Mouse (Mus musculus): ENCODE measurements at regions not wholly inside any gene's neighbourhood (a gene's known extent, or its start where the extent isn't known, plus 50 kb on each side); places are given as distances from the start of the nearest gene placed in this dataset.

DNA sequence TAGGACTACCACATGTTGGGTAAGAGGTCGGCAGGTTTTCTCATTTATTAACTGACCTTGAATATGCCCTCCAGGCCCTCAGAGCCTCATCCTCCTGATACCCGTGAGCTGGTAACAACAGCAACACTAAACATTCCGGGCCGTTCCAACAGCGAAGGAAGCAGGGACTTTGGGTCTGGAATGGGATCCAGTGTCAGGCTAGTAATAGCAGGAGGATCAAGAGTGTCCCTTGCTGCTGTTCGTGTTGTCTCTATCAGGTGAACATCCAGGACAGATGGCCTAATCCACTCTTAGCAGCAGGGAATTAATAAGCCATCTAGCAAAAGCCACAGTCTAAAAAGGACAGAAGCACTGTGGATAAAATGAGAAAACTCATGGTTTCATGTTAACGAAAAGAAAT lies 106.7 kb downstream of the Cpeb2 start:
- no peak for TF ChIP-seq CTCF (IDR thresholded peaks at IDR 0.05; ENCODE audit: low read depth)
- Histone ChIP-seq H3K4me1 (ENCODE audit: insufficient read depth) (no peaks in the 10 kb centered on the region), H3K27ac (ENCODE audit: low read depth) (no peak overlapping the region), H3K27me3 (ENCODE audit: insufficient read depth, low read length) (no peaks in the 10 kb centered on the region), H3K9me3 (ENCODE audit: low read depth, low read length) (no peaks in the 10 kb centered on the region), H3K9ac (no peak overlapping the region), H3K4me3 (ENCODE audit: low read depth, low read length) (no peak overlapping the region), H3K4me2 (no peak overlapping the region), H3K36me3 (ENCODE audit: insufficient read depth) (no peaks in the 10 kb centered on the region)
- no peak for DNase-seq
- WGBS: 74% methylated on average over 7 of the region's 7 CpGs
- ATAC-seq (ENCODE audit: insufficient read depth): no peak

- no peaks in the 10 kb centered on the region for H3K27me3 ChIP-seq (ENCODE audit: insufficient read depth, low read length)
- no peak overlapping the region for H3K9ac ChIP-seq
- ATAC-seq (ENCODE audit: insufficient read depth) (no peak), DNase-seq (no peak)
- no peak for TF ChIP-seq CTCF (IDR thresholded peaks at IDR 0.05; ENCODE audit: low read depth)
- no peak overlapping the region for H3K27ac ChIP-seq (ENCODE audit: low read depth)
- H3K4me2 ChIP-seq: no peak overlapping the region
- 87% methylated on average over 2 of the region's 2 CpGs for WGBS
- no peaks in the 10 kb centered on the region for H3K36me3 ChIP-seq (ENCODE audit: insufficient read depth)
- no peaks in the 10 kb centered on the region for H3K4me1 ChIP-seq (ENCODE audit: insufficient read depth)
- H3K4me3 ChIP-seq (ENCODE audit: low read depth, low read length): no peak overlapping the region
- no peaks in the 10 kb centered on the region for H3K9me3 ChIP-seq (ENCODE audit: low read depth, low read length)
Observed at GRCm38 (mm10) chr5:43341475-43341874, 108.5 kb downstream of the Cpeb2 start.

DNA sequence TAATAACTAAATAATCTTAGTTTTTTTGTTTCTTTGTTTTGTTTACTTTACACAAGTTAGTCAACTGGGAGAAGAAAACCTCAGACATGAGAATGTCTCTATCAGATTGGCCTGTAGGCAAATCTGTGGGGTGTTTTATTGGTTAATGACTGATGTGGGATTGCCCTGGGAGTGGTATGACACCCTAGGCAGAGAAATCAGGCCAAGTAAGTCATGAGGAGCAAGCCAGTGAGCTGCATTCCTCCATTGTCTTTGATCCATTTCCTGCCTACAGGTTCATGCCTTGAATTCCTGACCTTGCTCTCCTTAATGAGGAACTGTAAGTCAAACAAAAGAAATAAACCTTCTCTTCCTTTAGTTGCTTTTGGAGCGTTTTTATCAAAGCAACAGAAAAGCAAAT lies 111.5 kb downstream of the Cpeb2 start:
- ATAC-seq (ENCODE audit: insufficient read depth): no peak
- Histone ChIP-seq H3K36me3 (ENCODE audit: insufficient read depth) (no peaks in the 10 kb centered on the region), H3K4me2 (no peak overlapping the region), H3K4me1 (ENCODE audit: insufficient read depth) (no peaks in the 10 kb centered on the region), H3K9me3 (ENCODE audit: low read depth, low read length) (no peaks in the 10 kb centered on the region), H3K27me3 (ENCODE audit: insufficient read depth, low read length) (no peaks in the 10 kb centered on the region), H3K27ac (ENCODE audit: low read depth) (no peak overlapping the region), H3K9ac (no peak overlapping the region), H3K4me3 (ENCODE audit: low read depth, low read length) (no peak overlapping the region)
- no peak for TF ChIP-seq CTCF (IDR thresholded peaks at IDR 0.05; ENCODE audit: low read depth)
- WGBS: 52% methylated on average over 1 of the region's 1 CpGs
- no peak for DNase-seq

DNA sequence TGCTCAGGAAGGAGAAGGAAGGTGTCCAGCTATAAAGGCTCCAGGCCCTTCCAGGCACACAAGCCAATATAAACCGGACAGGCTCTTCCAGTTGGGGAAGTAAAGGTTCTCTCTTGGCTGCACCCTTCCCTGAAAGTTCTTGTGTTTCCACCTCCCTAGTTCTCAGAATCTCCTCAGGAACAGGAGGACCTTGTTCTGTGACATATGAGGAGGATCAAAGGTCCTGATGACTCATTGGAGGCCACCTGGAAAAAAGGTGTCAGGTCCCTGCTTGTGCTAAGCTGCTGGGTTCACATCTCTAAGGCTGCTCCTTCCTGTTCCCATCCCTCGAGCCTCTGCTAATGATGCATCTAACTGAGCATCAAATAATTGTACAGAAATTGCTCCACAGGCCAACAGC lies 118.0 kb downstream of the Cpeb2 start:
- H3K9ac ChIP-seq: no peak overlapping the region
- H3K9me3 ChIP-seq (ENCODE audit: low read depth, low read length): no peaks in the 10 kb centered on the region
- H3K36me3 ChIP-seq (ENCODE audit: insufficient read depth): no peaks in the 10 kb centered on the region
- H3K27me3 ChIP-seq (ENCODE audit: insufficient read depth, low read length): no peaks in the 10 kb centered on the region
- H3K4me1 ChIP-seq (ENCODE audit: insufficient read depth): 0 out of 2 replicates have a peak, but pooled peaks cover 6% of the 10 kb centered on the region
- no peak for DNase-seq
- 75% methylated on average over 2 of the region's 2 CpGs for WGBS
- no peak overlapping the region for H3K27ac ChIP-seq (ENCODE audit: low read depth)
- TF ChIP-seq CTCF (IDR thresholded peaks at IDR 0.05; ENCODE audit: low read depth): no peak
- no peak overlapping the region for H3K4me2 ChIP-seq
- ATAC-seq (ENCODE audit: insufficient read depth): no peak
- no peak overlapping the region for H3K4me3 ChIP-seq (ENCODE audit: low read depth, low read length)

DNA sequence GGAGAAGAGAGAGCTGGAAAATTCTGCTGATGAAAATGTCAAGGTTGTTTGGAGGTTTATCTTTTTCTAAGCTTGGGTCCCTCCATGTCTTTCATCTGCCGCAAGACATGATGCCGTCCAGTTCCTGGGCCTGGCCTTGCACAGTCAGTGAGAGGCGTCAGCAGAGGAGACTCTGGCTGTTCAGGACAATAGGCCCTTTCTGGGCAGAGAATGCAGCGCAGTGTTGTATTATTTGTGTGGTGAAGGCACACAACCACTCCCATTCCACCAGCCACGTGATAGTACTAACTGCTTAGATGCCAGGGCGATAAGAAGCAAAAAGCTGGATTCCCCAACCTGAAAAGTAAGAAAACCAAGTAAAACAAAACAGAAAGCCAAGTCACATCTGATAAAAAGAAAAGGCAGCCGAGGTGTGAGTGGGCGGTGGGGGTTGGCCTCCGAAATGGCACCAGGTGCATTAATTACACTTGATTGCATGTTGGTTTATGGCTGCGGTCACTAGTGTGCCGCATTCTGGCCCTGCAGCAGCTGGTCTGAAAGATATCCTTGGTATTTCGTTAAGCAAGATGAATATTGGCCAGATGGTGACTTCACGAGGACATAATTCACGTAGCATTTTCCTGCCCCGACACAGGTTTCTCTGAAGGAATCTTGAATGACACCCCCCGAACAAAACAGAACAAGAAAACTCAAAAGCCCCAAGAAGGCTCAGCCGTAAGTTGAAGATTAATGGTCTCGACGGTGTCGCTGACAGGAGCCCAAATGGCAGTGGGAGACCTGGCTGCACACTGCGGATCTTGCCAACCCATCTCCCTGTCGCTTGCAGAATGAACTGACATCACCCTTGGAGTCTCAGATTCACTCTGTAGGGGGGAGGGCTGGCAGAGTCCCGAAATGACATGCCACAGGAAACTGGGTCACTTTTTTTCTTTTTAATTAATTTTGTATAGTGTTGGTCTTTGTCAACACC lies 120.3 kb downstream of the Cpeb2 start:
- Histone ChIP-seq H3K4me3 (ENCODE audit: low read depth, low read length) (no peak overlapping the region), H3K36me3 (ENCODE audit: insufficient read depth) (no peaks in the 10 kb centered on the region), H3K4me2 (no peak overlapping the region), H3K4me1 (ENCODE audit: insufficient read depth) (0 out of 2 replicates have a peak, but pooled peaks cover 6% of the 10 kb centered on the region), H3K27me3 (ENCODE audit: insufficient read depth, low read length) (no peaks in the 10 kb centered on the region), H3K9me3 (ENCODE audit: low read depth, low read length) (no peaks in the 10 kb centered on the region), H3K9ac (no peak overlapping the region), H3K27ac (ENCODE audit: low read depth) (no peak overlapping the region)
- TF ChIP-seq CTCF (IDR thresholded peaks at IDR 0.05; ENCODE audit: low read depth): no peak
- DNase-seq: no peak
- WGBS: 70% methylated on average over 23 of the region's 23 CpGs
- ATAC-seq (ENCODE audit: insufficient read depth): no peak

- Histone ChIP-seq H3K4me3 (ENCODE audit: low read depth, low read length) (peak overlapping the region; percentile 32), H3K27me3 (ENCODE audit: insufficient read depth, low read length) (no peaks in the 10 kb centered on the region), H3K4me1 (ENCODE audit: insufficient read depth) (0 out of 2 replicates have a peak, but pooled peaks cover 6% of the 10 kb centered on the region), H3K9ac (no peak overlapping the region), H3K27ac (ENCODE audit: low read depth) (peak overlapping the region; percentile 76; the same call in 1 of the 2 replicates), H3K4me2 (peak overlapping the region; percentile 63), H3K36me3 (ENCODE audit: insufficient read depth) (no peaks in the 10 kb centered on the region), H3K9me3 (ENCODE audit: low read depth, low read length) (no peaks in the 10 kb centered on the region)
- DNase-seq (peak; percentile 46), ATAC-seq (ENCODE audit: insufficient read depth) (peak; percentile 23)
- no peak for TF ChIP-seq CTCF (IDR thresholded peaks at IDR 0.05; ENCODE audit: low read depth)
- 24% methylated on average over 14 of the region's 14 CpGs for WGBS
Observed at GRCm38 (mm10) chr5:43354351-43354942, 121.5 kb downstream of the Cpeb2 start.

DNA sequence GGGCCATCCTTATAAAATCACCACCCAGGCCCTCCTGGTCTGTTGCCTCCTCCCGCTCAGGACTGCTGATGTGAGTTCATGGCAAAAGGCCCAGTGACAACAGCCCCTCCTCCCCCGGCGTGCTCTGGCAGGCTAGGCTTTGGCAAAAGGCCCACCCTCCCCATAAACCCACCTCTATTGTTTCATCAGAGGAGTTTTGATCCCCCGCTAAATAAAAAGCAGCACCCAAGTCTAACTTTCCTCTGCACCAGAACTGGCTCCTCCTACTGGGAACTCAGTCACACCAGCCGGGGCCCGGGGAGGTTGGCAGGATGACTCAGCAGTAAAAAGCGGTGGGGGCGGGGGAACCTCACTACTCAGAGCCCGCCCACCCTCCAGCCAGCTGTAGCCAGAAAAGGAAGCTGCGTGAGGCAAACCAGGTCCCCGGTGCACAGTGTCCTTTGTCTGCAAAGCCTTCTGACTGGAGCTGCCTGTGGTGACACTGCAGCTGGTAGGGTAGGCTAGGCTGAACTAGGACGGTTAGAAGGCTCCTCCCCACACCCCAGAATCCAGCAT lies 122.1 kb downstream of the Cpeb2 start:
- Histone ChIP-seq H3K9ac (peak overlapping the region; percentile 34), H3K4me3 (ENCODE audit: low read depth, low read length) (peak overlapping the region; percentile 32), H3K36me3 (ENCODE audit: insufficient read depth) (no peaks in the 10 kb centered on the region), H3K4me2 (peak overlapping the region; percentile 63), H3K9me3 (ENCODE audit: low read depth, low read length) (no peaks in the 10 kb centered on the region), H3K27me3 (ENCODE audit: insufficient read depth, low read length) (no peaks in the 10 kb centered on the region), H3K27ac (ENCODE audit: low read depth) (peak overlapping the region; percentile 76), H3K4me1 (ENCODE audit: insufficient read depth) (0 out of 2 replicates have a peak, but pooled peaks cover 6% of the 10 kb centered on the region)
- ATAC-seq (ENCODE audit: insufficient read depth) (peak; percentile 97), DNase-seq (peak; percentile 92)
- TF ChIP-seq CTCF (IDR thresholded peaks at IDR 0.05; ENCODE audit: low read depth): 0 out of 2 replicates have a peak, but pooled peaks have one; percentile 26
- under 1% methylated on average over 12 of the region's 12 CpGs for WGBS
